Mouse (Mus musculus) naive thymus-derived CD4-positive, alpha-beta T cell, adult 2 months (primary cell): ENCODE results near the gene Rnasek.

Source experiments
- DNase-seq: peaks from one replicate; pipeline ENCODE4 v3.0.0-alpha.2; 2011; ENCODE audit warnings: low read depth

The Rnasek gene

GRCm38 (mm10) chr11:70236717-70237116, 2.9 kb downstream of the Rnasek start:
- no peak for DNase-seq

- no peak for DNase-seq
Observed at GRCm38 (mm10) chr11:70235254-70235900, 4.3 kb downstream of the Rnasek start.

GRCm38 (mm10) chr11:70234497-70234896, 5.1 kb downstream of the Rnasek start:
- no peak for DNase-seq

GRCm38 (mm10) chr11:70234037-70234436, 5.6 kb downstream of the Rnasek start:
- no peak for DNase-seq

GRCm38 (mm10) chr11:70233016-70233415, 6.6 kb downstream of the Rnasek start:
- DNase-seq: no peak

GRCm38 (mm10) chr11:70232546-70232945, 7.1 kb downstream of the Rnasek start:
- no peak for DNase-seq

GRCm38 (mm10) chr11:70230239-70230727, 9.4 kb downstream of the Rnasek start:
- peak; percentile 90 for DNase-seq

GRCm38 (mm10) chr11:70229260-70230010, 10.2 kb downstream of the Rnasek start, which contains the start of gene Bcl6b:
Bcl6b (minus strand) TSS chr11:70229798.
- DNase-seq: no peak

GRCm38 (mm10) chr11:70228828-70229227, 10.8 kb downstream of the Rnasek start:
- peak; percentile 90 for DNase-seq

GRCm38 (mm10) chr11:70227661-70228245, 11.9 kb downstream of the Rnasek start:
- no peak for DNase-seq

GRCm38 (mm10) chr11:70227126-70227525, 12.5 kb downstream of the Rnasek start:
- DNase-seq: no peak

- DNase-seq: no peak
Observed at GRCm38 (mm10) chr11:70226602-70226890, 13.1 kb downstream of the Rnasek start.

- DNase-seq: no peak
Observed at GRCm38 (mm10) chr11:70225798-70226601, 13.6 kb downstream of the Rnasek start.

GRCm38 (mm10) chr11:70223724-70224123, 15.9 kb downstream of the Rnasek start:
- no peak for DNase-seq

- peak; percentile 41 for DNase-seq
Observed at GRCm38 (mm10) chr11:70221603-70222500, 17.8 kb downstream of the Rnasek start.

- DNase-seq: peak; percentile 97
Observed at GRCm38 (mm10) chr11:70220731-70221602, 18.7 kb downstream of the Rnasek start, which contains the start of gene Slc16a13. Slc16a13 (minus strand) TSS chr11:70221064.

GRCm38 (mm10) chr11:70220323-70220722, 19.3 kb downstream of the Rnasek start:
- DNase-seq: no peak

GRCm38 (mm10) chr11:70219873-70220272, 19.8 kb downstream of the Rnasek start:
- DNase-seq: no peak

GRCm38 (mm10) chr11:70218741-70219470, 20.7 kb downstream of the Rnasek start:
- DNase-seq: no peak
